Mouse (Mus musculus) testis, adult 2 months (tissue): ENCODE data around the gene Atp6v0a1. TPM values are rescaled to one million over a fixed set of nuclear protein-coding genes. Genes with fewer than 3 reads are reported as not detected.

Experiments
- H3K27ac ChIP-seq: fragments of 200-500 bp; 2 replicates; pipeline ENCODE4 v1.5.1; 2012; ENCODE audit warnings: low read depth, low read length; ENCODE audit not compliant: control insufficient read depth, insufficient read depth
- H3K27me3 ChIP-seq: fragments of 200-500 bp; 2 replicates; pipeline ENCODE4 v1.6.1; 2012; ENCODE audit warnings: mild to moderate bottlenecking, low read length, moderate library complexity; ENCODE audit not compliant: control insufficient read depth, insufficient read depth
- H3K36me3 ChIP-seq: fragments of 200-500 bp; 2 replicates; pipeline ENCODE4 v1.6.1; 2012; ENCODE audit warnings: mild to moderate bottlenecking, low read length; ENCODE audit not compliant: control insufficient read depth, insufficient read depth
- H3K4me1 ChIP-seq: fragments of 200-500 bp; 2 replicates; pipeline ENCODE4 v1.6.1; 2012; ENCODE audit warnings: low read length; ENCODE audit not compliant: control insufficient read depth, insufficient read depth
- H3K4me3 ChIP-seq: fragments of 200-500 bp; 2 replicates; pipeline ENCODE4 v1.5.1; 2012; ENCODE audit warnings: low read depth, mild to moderate bottlenecking, low read length, moderate library complexity, mixed read lengths; ENCODE audit not compliant: control insufficient read depth
- CTCF ChIP-seq: fragments of 200-500 bp; IDR thresholded peaks from 2 replicates; pipeline ENCODE4 v1.5.1; 2012; ENCODE audit warnings: low read depth, mild to moderate bottlenecking, inconsistent platforms, low read length, moderate library complexity; ENCODE audit not compliant: control insufficient read depth, insufficient read depth, insufficient replicate concordance
- POLR2A ChIP-seq: fragments of 200-500 bp; IDR thresholded peaks from 2 replicates; pipeline ENCODE4 v1.6.1; 2012; ENCODE audit warnings: low read depth, mild to moderate bottlenecking, inconsistent platforms, low read length, moderate library complexity; ENCODE audit not compliant: control insufficient read depth
- polyA plus RNA-seq: library from polyadenylated mRNA; depleted of rRNA; stranded (reverse); fragments of >200 nt; gene quantifications from 2 replicates; pipeline ENCODE4 v1.2.3, GENCODE M21; 2012

Gene Atp6v0a1
- polyA plus RNA-seq, 1 experiment, result 18.1 TPM

DNA sequence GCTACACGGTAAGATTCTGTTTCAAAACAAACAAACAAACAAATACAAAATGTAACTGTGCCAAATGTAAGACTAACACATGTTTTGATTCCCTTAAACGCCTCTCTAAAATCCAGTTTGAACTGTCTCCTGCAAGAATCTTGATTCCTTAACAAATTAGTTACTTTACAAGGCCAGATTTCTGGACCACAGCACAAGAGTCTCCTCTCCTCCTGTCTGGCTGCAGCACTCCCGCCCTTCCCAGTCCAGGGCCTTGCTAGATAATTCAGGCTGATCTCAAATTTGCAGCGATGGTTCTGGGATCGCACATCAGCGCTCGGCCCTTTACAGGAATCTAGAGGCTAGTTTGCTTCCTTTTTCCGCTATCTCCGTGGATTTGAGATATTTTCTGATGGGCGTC lies 72.4 kb downstream of the Atp6v0a1 start:
- Histone ChIP-seq H3K27me3 (no peaks in the 10 kb centered on the region), H3K27ac (peak overlapping the region; percentile 45; the same call in 1 of the 2 replicates), H3K4me3 (no peak overlapping the region; the same call in 1 of the 2 replicates), H3K4me1 (peaks cover 11% of the 10 kb centered on the region), H3K36me3 (no peaks in the 10 kb centered on the region; the same call in 1 of the 2 replicates)
- TF ChIP-seq POLR2A (no peak), CTCF (no peak)

DNA sequence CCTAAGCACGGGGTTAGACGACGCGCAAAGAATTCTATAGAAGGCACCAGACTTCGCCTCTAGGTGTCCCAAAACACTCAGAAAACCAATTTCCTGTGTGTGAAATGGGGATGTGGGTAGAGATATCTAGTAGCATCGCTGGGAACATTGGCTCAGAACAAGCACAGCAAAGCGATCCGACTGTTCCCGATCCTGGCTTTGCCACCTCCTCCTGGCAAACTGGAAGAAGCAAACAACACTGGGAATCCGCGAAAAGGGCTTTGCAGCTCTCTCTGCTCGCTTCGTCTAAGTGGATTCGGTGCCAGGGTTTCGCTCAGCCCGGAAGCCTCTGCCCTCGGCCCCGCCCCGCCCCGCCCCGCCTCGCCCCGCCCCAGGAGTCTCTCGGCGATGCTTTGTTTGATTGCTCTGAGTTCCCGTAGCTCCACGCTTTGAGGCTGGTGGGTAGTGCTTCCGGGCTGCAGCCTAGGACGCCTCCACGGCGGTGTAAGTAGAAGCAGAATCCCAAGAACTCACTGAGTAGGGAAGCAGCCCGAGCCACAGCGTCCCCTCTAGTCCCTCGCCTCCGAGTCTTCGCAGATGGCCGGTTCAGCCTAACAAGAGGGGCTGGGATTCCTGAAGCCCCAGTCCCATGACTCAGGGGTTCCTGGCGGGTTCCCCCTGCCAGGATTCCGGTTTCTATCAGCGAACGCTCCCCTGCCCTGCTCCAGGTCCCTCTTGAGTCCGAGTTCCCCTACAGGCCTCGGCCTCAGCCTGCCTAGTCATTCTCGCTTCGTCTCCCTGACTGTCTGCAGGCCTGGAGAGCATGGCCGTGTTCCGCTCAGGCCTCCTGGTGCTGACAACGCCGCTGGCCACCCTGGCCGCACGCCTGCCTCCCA lies 73.2 kb downstream of the Atp6v0a1 start, which contains the start of gene Coasy:
Gene Coasy (plus strand): TSS at position 358 of the 875 bp plus-strand sequence.
- peaks cover 12% of the 10 kb centered on the region for H3K4me1 ChIP-seq
- peak within 1 kb of the TSS; percentile 80 for H3K4me3 ChIP-seq
- no peaks in the 10 kb centered on the region for H3K27me3 ChIP-seq
- H3K36me3 ChIP-seq, result no peaks in the 10 kb centered on the region
- H3K27ac ChIP-seq, result peak within 1 kb of the TSS; percentile 45
- peak; percentile 71 for TF ChIP-seq POLR2A
- no peak for TF ChIP-seq CTCF

- TF ChIP-seq POLR2A, result no peak
- no peak for TF ChIP-seq CTCF
Observed at GRCm38 (mm10) chr11:101083083-101083697, 73.9 kb downstream of the Atp6v0a1 start.

DNA sequence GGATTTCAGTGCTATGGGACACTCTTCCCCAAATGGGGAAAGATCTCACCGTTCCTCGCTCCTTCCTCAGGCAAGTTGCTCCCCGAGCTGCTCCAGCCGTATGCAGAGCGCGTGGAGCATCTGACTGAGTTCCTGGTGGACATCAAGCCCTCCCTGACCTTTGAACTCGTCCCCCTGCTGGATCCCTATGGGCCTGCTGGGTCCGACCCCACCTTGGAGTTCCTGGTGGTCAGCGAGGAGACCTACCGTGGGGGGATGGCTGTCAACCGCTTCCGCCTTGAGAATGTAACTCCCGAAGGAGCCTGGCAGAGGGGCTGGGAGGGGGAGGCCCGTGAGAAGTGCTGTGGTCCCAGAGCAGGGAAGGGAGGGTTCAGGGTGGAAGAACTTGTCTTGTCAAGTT lies 75.0 kb downstream of the Atp6v0a1 start:
- H3K36me3 ChIP-seq, result no peaks in the 10 kb centered on the region
- no peak for TF ChIP-seq POLR2A
- TF ChIP-seq CTCF, result no peak
- no peak overlapping the region for H3K27ac ChIP-seq
- H3K4me3 ChIP-seq, result no peak overlapping the region
- H3K27me3 ChIP-seq, result no peaks in the 10 kb centered on the region
- peaks cover 18% of the 10 kb centered on the region for H3K4me1 ChIP-seq

More at GRCm38 (mm10) chr11:101083083-101083697, 73.9 kb downstream of the Atp6v0a1 start:
- Histone ChIP-seq H3K36me3 (no peaks in the 10 kb centered on the region), H3K27ac (peak overlapping the region; percentile 41; the same call in 1 of the 2 replicates), H3K27me3 (no peaks in the 10 kb centered on the region), H3K4me1 (peaks cover 18% of the 10 kb centered on the region), H3K4me3 (peak overlapping the region; percentile 80)

- Histone ChIP-seq H3K27ac (no peak overlapping the region), H3K4me1 (peaks cover 16% of the 10 kb centered on the region), H3K4me3 (no peak overlapping the region), H3K36me3 (no peaks in the 10 kb centered on the region), H3K27me3 (no peaks in the 10 kb centered on the region)
- TF ChIP-seq POLR2A (no peak), CTCF (no peak)
Observed at GRCm38 (mm10) chr11:101084811-101085210, 75.6 kb downstream of the Atp6v0a1 start.

GRCm38 (mm10) chr11:101085617-101086322 lies 76.5 kb downstream of the Atp6v0a1 start:
- Histone ChIP-seq H3K4me3 (no peak overlapping the region), H3K27ac (no peak overlapping the region), H3K36me3 (no peaks in the 10 kb centered on the region), H3K4me1 (peaks cover 15% of the 10 kb centered on the region), H3K27me3 (no peaks in the 10 kb centered on the region)
- TF ChIP-seq POLR2A (no peak), CTCF (no peak)
